Mouse (Mus musculus): ENCODE measurements around the gene Xxylt1.

DNA sequence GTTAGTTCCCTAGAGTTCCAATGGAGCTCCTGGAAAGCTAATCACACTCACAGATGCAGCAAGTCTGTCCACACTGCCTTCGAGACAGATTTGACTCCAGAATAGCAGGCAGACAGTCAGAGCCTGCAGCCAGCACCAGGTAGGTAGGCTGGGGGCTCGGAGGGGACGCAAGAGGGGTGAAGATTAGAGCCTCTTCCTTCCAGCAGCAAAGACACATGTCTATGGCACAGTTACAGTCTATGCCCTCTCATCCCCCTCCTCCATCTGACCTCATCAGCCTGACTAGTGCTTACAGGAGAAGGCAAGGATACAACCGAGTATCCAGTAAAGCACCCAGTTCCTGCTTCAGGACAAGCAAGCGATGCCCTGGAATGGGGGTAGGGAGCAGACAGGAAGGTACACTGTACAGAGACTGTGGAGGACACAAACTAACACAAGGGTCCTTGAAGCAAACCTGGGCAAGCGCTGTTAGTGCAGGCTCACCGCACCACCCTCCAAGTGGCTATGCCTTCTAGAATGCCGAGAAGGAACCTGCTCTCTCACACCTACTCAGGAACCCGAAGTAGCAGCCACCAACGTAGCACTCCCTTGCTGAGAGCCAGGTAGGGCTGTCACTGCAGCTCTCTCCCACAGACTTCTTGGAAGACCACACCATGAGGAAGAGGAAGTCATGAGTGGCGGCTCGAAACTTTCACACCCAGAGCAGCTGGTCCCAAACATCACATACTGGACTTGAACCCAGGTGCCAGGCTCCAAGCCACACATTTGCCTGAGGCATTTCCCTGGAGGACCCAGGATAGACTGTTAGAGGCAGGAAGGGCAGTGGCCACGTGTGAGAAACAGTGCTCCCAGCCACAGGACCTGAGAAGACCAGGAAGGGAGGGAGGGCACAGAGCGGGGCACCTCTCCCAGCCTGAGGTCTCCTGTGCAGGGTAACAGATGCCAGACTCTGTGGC is 11.7 kb downstream of the Xxylt1 start:
- TF ChIP-seq CTCF (IDR thresholded peaks at IDR 0.05; ENCODE audit: borderline replicate concordance, insufficient read depth, low read depth, low read length) (no peak), POLR2A (IDR thresholded peaks at IDR 0.05; ENCODE audit: borderline replicate concordance, insufficient read depth, low read length) (no peak)
